Mouse (Mus musculus) lung, postnatal 0 days (tissue): ENCODE measurements at regions not wholly inside any gene's neighbourhood (a gene's known extent, or its start where the extent isn't known, plus 50 kb on each side); places are given as distances from the start of the nearest gene placed in this dataset.

Experiments used
- CTCF ChIP-seq: IDR thresholded peaks from 2 replicates; pipeline ENCODE4 v1.5.1; 2016; ENCODE audit warnings: antibody characterized with exemption, mild to moderate bottlenecking
- EP300 ChIP-seq: IDR thresholded peaks from 2 replicates; pipeline ENCODE4 v1.6.1; 2016; ENCODE audit warnings: antibody characterized with exemption, mild to moderate bottlenecking, control low read depth

- TF ChIP-seq CTCF: no peak
- TF ChIP-seq EP300: no peak
Measured at GRCm38 (mm10) chr1:166758987-166759386, 77.3 kb upstream of the Fmo9 start.
